Mouse (Mus musculus) cortical plate, adult 2 months (tissue): ENCODE results near the gene Abca2.

Experiments used
- CTCF ChIP-seq: fragments of 200-500 bp; IDR thresholded peaks from 2 replicates; pipeline ENCODE4 v1.5.1; 2011; ENCODE audit warnings: mild to moderate bottlenecking, control low read depth, low read length; ENCODE audit not compliant: insufficient read depth; ENCODE audit errors: extremely low read depth
- POLR2A ChIP-seq: fragments of 200-500 bp; IDR thresholded peaks from 2 replicates; pipeline ENCODE4 v1.6.1; 2011; ENCODE audit warnings: mild to moderate bottlenecking, low read length, control low read depth; ENCODE audit not compliant: insufficient read depth; ENCODE audit errors: extremely low read depth

GRCm38 (mm10) chr2:25457022-25457896 lies 28.8 kb downstream of the Abca2 start:
- TF ChIP-seq CTCF (no peak), POLR2A (no peak; the same call in 1 of the 2 replicates)
